Comparison of ENCODE assay signal across 9 mouse cellular contexts in the genomic region with DNA sequence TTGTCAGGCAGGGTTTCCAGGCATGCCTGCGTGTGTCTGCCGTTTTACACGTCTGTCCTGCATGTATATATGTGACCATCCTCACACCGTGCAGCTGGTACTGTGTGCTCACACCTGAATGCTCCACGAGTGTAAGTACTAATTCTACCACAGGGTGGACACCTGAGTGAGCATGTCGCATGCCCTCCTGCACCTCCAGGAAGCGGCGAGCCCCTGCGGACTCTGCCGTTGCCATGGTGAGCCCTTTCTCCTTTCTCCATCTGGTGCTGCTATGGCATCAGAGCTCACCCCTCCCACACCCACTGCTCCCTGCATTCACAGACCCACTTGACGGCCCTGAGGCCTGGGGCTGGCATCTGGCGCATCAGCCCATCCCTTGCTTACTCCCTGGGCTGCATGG. TPM values are rescaled to one million over a fixed set of nuclear protein-coding genes. Genes with fewer than 3 reads are reported as not detected.
DNase-seq lines count a peak whose midpoint lies in the region; ATAC-seq and TF ChIP-seq lines count a peak whose summit lies in the region.
"Had no signal": no experiment of that assay in that cellular context is flagged by ENCODE, and none has a peak within 500 bp of the region (broad histone marks: within the 10 kb centered on the region; RNA-seq: fewer than 3 reads in every experiment).

No protein-coding gene starts in this region.

- no peaks in the 10 kb centered on the region for H3K27me3 ChIP-seq in lung, embryonic 14.5 days (ENCODE audit: insufficient read depth, low read length)
- H3K27me3 ChIP-seq in embryonic facial prominence, embryonic 14.5 days (replicated peaks; ENCODE audit: control insufficient read depth, insufficient read depth, low read length): no peaks in the 10 kb centered on the region
- no peaks in the 10 kb centered on the region for H3K27me3 ChIP-seq in limb, embryonic 10.5 days (ENCODE audit: low read depth, poor library complexity, severe bottlenecking)
- no peaks in the 10 kb centered on the region for H3K27me3 ChIP-seq in stomach, embryonic 16.5 days (ENCODE audit: control insufficient read depth, insufficient read depth, low read length)
- H3K27me3 ChIP-seq in heart, embryonic 10.5 days (ENCODE audit: insufficient read depth, poor library complexity, severe bottlenecking): peaks cover 4% of the 10 kb centered on the region; the same call in 1 of the 2 replicates

- H3K4me1 ChIP-seq in lung, embryonic 14.5 days (ENCODE audit: insufficient read depth): no peaks in the 10 kb centered on the region
- H3K4me1 ChIP-seq in embryonic facial prominence, embryonic 14.5 days (ENCODE audit: control insufficient read depth, insufficient read depth, low read length): no peaks in the 10 kb centered on the region
- H3K4me1 ChIP-seq in limb, embryonic 10.5 days: peaks cover 51% of the 10 kb centered on the region
- H3K4me1 ChIP-seq in stomach, embryonic 16.5 days (ENCODE audit: control insufficient read depth, insufficient read depth, low read length): no peaks in the 10 kb centered on the region
- H3K4me1 ChIP-seq in heart, embryonic 10.5 days: peaks cover 58% of the 10 kb centered on the region

- no peak overlapping the region for H3K4me3 ChIP-seq in lung, embryonic 14.5 days (ENCODE audit: low read depth, low read length)
- H3K4me3 ChIP-seq in embryonic facial prominence, embryonic 14.5 days (ENCODE audit: low read depth, low read length): no peak overlapping the region
- no peak overlapping the region for H3K4me3 ChIP-seq in limb, embryonic 10.5 days
- no peak overlapping the region for H3K4me3 ChIP-seq in stomach, embryonic 16.5 days (replicated peaks; ENCODE audit: low read length)
- no peak overlapping the region for H3K4me3 ChIP-seq in heart, embryonic 10.5 days

- ATAC-seq in lung, embryonic 14.5 days (ENCODE audit: insufficient read depth): no peak
- peak; percentile 48 for ATAC-seq in embryonic facial prominence, embryonic 14.5 days (ENCODE audit: low read depth)
- no peak for ATAC-seq in stomach, embryonic 16.5 days (ENCODE audit: insufficient read depth, low FRiP score)

- H3K36me3 ChIP-seq in lung, embryonic 14.5 days (ENCODE audit: insufficient read depth): no peaks in the 10 kb centered on the region
- H3K36me3 ChIP-seq in embryonic facial prominence, embryonic 14.5 days (ENCODE audit: control insufficient read depth, insufficient read depth, low read length): no peaks in the 10 kb centered on the region
- H3K36me3 ChIP-seq in limb, embryonic 10.5 days: no peaks in the 10 kb centered on the region
- no peaks in the 10 kb centered on the region for H3K36me3 ChIP-seq in stomach, embryonic 16.5 days (ENCODE audit: control insufficient read depth, insufficient read depth, low read length)
- no peaks in the 10 kb centered on the region for H3K36me3 ChIP-seq in heart, embryonic 10.5 days

- H3K27ac ChIP-seq in lung, embryonic 14.5 days (ENCODE audit: low read depth): no peak overlapping the region
- H3K27ac ChIP-seq in embryonic facial prominence, embryonic 14.5 days (replicated peaks; ENCODE audit: low read depth, low read length): no peak overlapping the region
- peak overlapping the region; percentile 47; the same call in 1 of the 2 replicates for H3K27ac ChIP-seq in limb, embryonic 10.5 days
- H3K27ac ChIP-seq in stomach, embryonic 16.5 days (ENCODE audit: low read length): no peak overlapping the region
- H3K27ac ChIP-seq in heart, embryonic 10.5 days: no peak overlapping the region

- H3K9me3 ChIP-seq in lung, embryonic 14.5 days (ENCODE audit: low read depth, low read length): no peaks in the 10 kb centered on the region
- no peaks in the 10 kb centered on the region for H3K9me3 ChIP-seq in embryonic facial prominence, embryonic 14.5 days (ENCODE audit: control insufficient read depth, low read length)
- no peaks in the 10 kb centered on the region for H3K9me3 ChIP-seq in limb, embryonic 10.5 days (replicated peaks)
- no peaks in the 10 kb centered on the region for H3K9me3 ChIP-seq in stomach, embryonic 16.5 days (replicated peaks; ENCODE audit: control insufficient read depth, low read length)
- H3K9me3 ChIP-seq in heart, embryonic 10.5 days: no peaks in the 10 kb centered on the region

- TF ChIP-seq CTCF in lung, embryonic 14.5 days (IDR thresholded peaks at IDR 0.05; ENCODE audit: low read depth): peak; percentile 38; the same call in 1 of the 2 replicates

- no peak for DNase-seq in lung, embryonic 14.5 days
- DNase-seq in lung, postnatal 25 days (ENCODE audit: low spot score): no peak
- no peak for DNase-seq in embryonic facial prominence, embryonic 14.5 days (ENCODE audit: low spot score)
- no peak for DNase-seq in limb, embryonic 10.5 days (ENCODE audit: low spot score)
- DNase-seq in ovary, postnatal 36 days (ENCODE audit: low spot score): no peak
- no peak for DNase-seq in heart, embryonic 10.5 days (ENCODE audit: low spot score)
- DNase-seq in urinary bladder, adult 18-20 months (ENCODE audit: low spot score in 2 of 2): no peak
- DNase-seq: adrenal gland, adult 8-10 months had no signal

- WGBS in lung, embryonic 14.5 days: 67% methylated on average over 12 of the region's 12 CpGs
- WGBS in embryonic facial prominence, embryonic 14.5 days: 58% methylated on average over 12 of the region's 12 CpGs
- 79% methylated on average over 12 of the region's 12 CpGs for WGBS in limb, embryonic 10.5 days
- WGBS in stomach, embryonic 16.5 days: 67% methylated on average over 12 of the region's 12 CpGs
- 72% methylated on average over 12 of the region's 12 CpGs for WGBS in heart, embryonic 10.5 days

- no peak overlapping the region for H3K9ac ChIP-seq in lung, embryonic 14.5 days
- H3K9ac ChIP-seq in embryonic facial prominence, embryonic 14.5 days (ENCODE audit: low read depth, low read length): no peak overlapping the region
- 0 out of 2 replicates have a peak overlapping the region, but pooled peaks have one; percentile 24 for H3K9ac ChIP-seq in stomach, embryonic 16.5 days (ENCODE audit: low read length)

- no peak overlapping the region for H3K4me2 ChIP-seq in lung, embryonic 14.5 days
- H3K4me2 ChIP-seq in embryonic facial prominence, embryonic 14.5 days (ENCODE audit: low read depth, low read length): no peak overlapping the region
- H3K4me2 ChIP-seq in stomach, embryonic 16.5 days (ENCODE audit: low read depth, low read length): no peak overlapping the region

RNA-seq across cellular contexts. Expression of a gene that starts 24.1 kb away (rescaled TPM):
- polyA plus RNA-seq in lung, embryonic 14.5 days (2014; fragmentation: Nextera tagmentation; extraction: Ambion mirVana): 2.2 and 2.3 TPM in 2 replicates
- 8.7 and 10.8 TPM in 2 replicates for polyA plus RNA-seq in embryonic facial prominence, embryonic 14.5 days (2014; fragmentation: Nextera tagmentation; extraction: Ambion mirVana)
- 0.78 and 1.7 TPM in 2 replicates for polyA plus RNA-seq in limb, embryonic 10.5 days (2016; fragmentation: Nextera tagmentation; extraction: Ambion mirVana)
- 1.9 and 3.3 TPM in 2 replicates for polyA plus RNA-seq in stomach, embryonic 16.5 days (2015; fragmentation: Nextera tagmentation; extraction: Ambion mirVana)
- polyA plus RNA-seq in heart, embryonic 10.5 days (2016; fragmentation: Nextera tagmentation; extraction: Ambion mirVana): 0.51 and 0.58 TPM in 2 replicates
